Mouse (Mus musculus) heart, postnatal 0 days (tissue): ENCODE measurements around the gene Tmem151b. TPM values are rescaled to one million over a fixed set of nuclear protein-coding genes. Genes with fewer than 3 reads are reported as not detected.

Experiments
- ATAC-seq: fragments of 200-750 bp; cut with Nextera tagmentation; 2 replicates; pipeline ENCODE4 v1.8.0; 2017; ENCODE audit warnings: low read depth, moderate number of reproducible peaks, moderate library complexity; ENCODE audit not compliant: insufficient read depth
- DNase-seq: peaks from one replicate; pipeline ENCODE4 v3.0.0-alpha.2; 2016; ENCODE audit warnings: low spot score
- H3K27ac ChIP-seq: fragments of 300-500 bp; sonication (generic); 2 replicates; pipeline ENCODE4 v1.5.1; 2014; ENCODE audit warnings: low read depth, mild to moderate bottlenecking
- H3K27me3 ChIP-seq: fragments of 300-500 bp; sonication (generic); 2 replicates; pipeline ENCODE4 v1.6.1; 2014; ENCODE audit warnings: low read length, mixed read lengths; ENCODE audit not compliant: control insufficient read depth, insufficient read depth
- H3K36me3 ChIP-seq: fragments of 300-500 bp; sonication (generic); replicated peaks from 2 replicates; pipeline ENCODE4 v1.6.1; 2014; ENCODE audit warnings: low read length, mixed read lengths; ENCODE audit not compliant: control insufficient read depth, insufficient read depth
- H3K4me1 ChIP-seq: fragments of 300-500 bp; sonication (generic); 2 replicates; pipeline ENCODE4 v1.6.1; 2014; ENCODE audit warnings: antibody characterized with exemption; ENCODE audit not compliant: control insufficient read depth, insufficient read depth
- H3K4me2 ChIP-seq: fragments of 300-500 bp; sonication (generic); 2 replicates; pipeline ENCODE4 v1.6.1; 2014; ENCODE audit warnings: low read depth, mild to moderate bottlenecking, low read length, moderate library complexity
- H3K4me3 ChIP-seq: fragments of 300-500 bp; sonication (generic); 2 replicates; pipeline ENCODE4 v1.5.1; 2014; ENCODE audit warnings: low read depth, low read length
- H3K9ac ChIP-seq: fragments of 300-500 bp; sonication (generic); replicated peaks from 2 replicates; pipeline ENCODE4 v1.6.1; 2014; ENCODE audit warnings: low read depth, low read length, mixed read lengths
- H3K9me3 ChIP-seq: fragments of 300-500 bp; sonication (generic); replicated peaks from 2 replicates; pipeline ENCODE4 v1.6.1; 2016; ENCODE audit warnings: low read length; ENCODE audit not compliant: control insufficient read depth
- CTCF ChIP-seq: IDR thresholded peaks from 2 replicates; pipeline ENCODE4 v1.5.1; 2016; ENCODE audit warnings: antibody characterized with exemption, control low read depth, low read depth
- EP300 ChIP-seq: IDR thresholded peaks from 2 replicates; pipeline ENCODE4 v1.6.1; 2016; ENCODE audit warnings: antibody characterized with exemption, low read depth
- WGBS: fragments of 180-500 bp; shearing (Covaris S2); extraction: QIAGEN DNeasy Blood & Tissue Kit; methylation state at CpG from one replicate; pipeline ENCODE4 v1.1.7; 2014; 5-methylcytosine and 5-hydroxymethylcytosine counted together
- polyA plus RNA-seq: library from polyadenylated mRNA; unstranded; fragments of >200 nt; fragmentation: Nextera tagmentation; extraction: Ambion mirVana; gene quantifications from 2 replicates; pipeline ENCODE4 v1.2.1, GENCODE M21; 2015
- total RNA-seq: library from RNA; depleted of rRNA; stranded (reverse); fragments of >200 nt; gene quantifications from 2 replicates; pipeline ENCODE4 v1.2.3, GENCODE M21; 2014; ENCODE audit warnings: low replicate concordance

Tmem151b gene
- total and polyA plus RNA-seq, 2 experiments from 2014 or later = 0.04 to 0.95 TPM

DNA sequence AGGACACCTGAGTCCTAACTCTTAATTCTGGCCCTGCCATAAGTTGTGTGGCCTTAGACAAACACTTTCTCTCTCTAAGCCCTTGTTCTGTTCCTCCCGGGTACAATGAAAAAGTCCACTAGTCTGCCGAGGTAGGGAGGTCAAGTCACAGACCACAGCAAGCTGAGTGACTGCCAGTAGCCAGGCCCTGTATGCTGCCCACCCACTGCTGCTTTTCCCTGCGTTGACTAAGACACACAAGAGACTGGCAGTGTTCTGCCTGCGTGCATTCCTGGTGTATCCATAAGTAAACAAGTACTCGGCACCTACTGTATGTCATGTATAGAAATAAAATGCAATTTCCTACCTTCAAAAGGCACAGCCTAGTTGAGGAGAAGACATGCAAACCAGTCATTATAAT is 776 bp upstream of the Tmem151b start:
- peaks cover 63% of the 10 kb centered on the region for H3K27me3 ChIP-seq
- no peak for TF ChIP-seq EP300
- TF ChIP-seq CTCF = no peak
- H3K4me3 ChIP-seq = no peak overlapping the region
- DNase-seq = no peak
- no peak for ATAC-seq
- no peak overlapping the region for H3K27ac ChIP-seq
- H3K4me2 ChIP-seq = peak overlapping the region; percentile 99; the same call in 1 of the 2 replicates
- no peaks in the 10 kb centered on the region for H3K9me3 ChIP-seq
- H3K4me1 ChIP-seq = peaks cover 16% of the 10 kb centered on the region
- H3K36me3 ChIP-seq = no peaks in the 10 kb centered on the region
- no peak overlapping the region for H3K9ac ChIP-seq
- WGBS = 36% methylated on average over 5 of the region's 5 CpGs

- TF ChIP-seq EP300 (no peak), CTCF (peak; percentile 9; the same call in 1 of the 2 replicates)
- 5% methylated on average over 49 of the region's 68 CpGs for whole genome bisulfite sequencing
- H3K36me3 ChIP-seq = no peaks in the 10 kb centered on the region
Measured at GRCm38 (mm10) chr17:45548541-45549512, 650 bp downstream of the Tmem151b start.

GRCm38 (mm10) chr17:45547461-45548190 is 1.9 kb downstream of the Tmem151b start:
- Histone ChIP-seq H3K27me3 (peaks cover 88% of the 10 kb centered on the region), H3K36me3 (no peaks in the 10 kb centered on the region), H3K4me3 (no peak overlapping the region), H3K9ac (no peak overlapping the region), H3K27ac (no peak overlapping the region), H3K4me2 (no peak overlapping the region), H3K4me1 (peaks cover 25% of the 10 kb centered on the region), H3K9me3 (no peaks in the 10 kb centered on the region)
- ATAC-seq (no peak), DNase-seq (no peak)
- TF ChIP-seq CTCF (no peak), EP300 (no peak)
- WGBS = 64% methylated on average over 5 of the region's 5 CpGs

More at GRCm38 (mm10) chr17:45548541-45549512, 650 bp downstream of the Tmem151b start:
- DNase-seq = no peak
- peak overlapping the region; percentile 62 for H3K4me3 ChIP-seq
- H3K27ac ChIP-seq = no peak overlapping the region
- peak overlapping the region; percentile 50 for H3K9ac ChIP-seq
- no peak; the same call in 1 of the 2 replicates for ATAC-seq
- peak overlapping the region; percentile 99 for H3K4me2 ChIP-seq
- no peaks in the 10 kb centered on the region for H3K9me3 ChIP-seq
- peaks cover 25% of the 10 kb centered on the region for H3K4me1 ChIP-seq
- H3K27me3 ChIP-seq = peaks cover 77% of the 10 kb centered on the region

GRCm38 (mm10) chr17:45546941-45547340 is 2.5 kb downstream of the Tmem151b start:
- no peak overlapping the region for H3K4me3 ChIP-seq
- no peak overlapping the region for H3K4me2 ChIP-seq
- TF ChIP-seq EP300 = no peak
- TF ChIP-seq CTCF = no peak
- H3K27ac ChIP-seq = no peak overlapping the region
- peaks cover 25% of the 10 kb centered on the region for H3K4me1 ChIP-seq
- no peak for DNase-seq
- no peak overlapping the region for H3K9ac ChIP-seq
- ATAC-seq = no peak
- H3K36me3 ChIP-seq = no peaks in the 10 kb centered on the region
- 65% methylated on average over 16 of the region's 16 CpGs for WGBS
- peaks cover 95% of the 10 kb centered on the region for H3K27me3 ChIP-seq
- H3K9me3 ChIP-seq = no peaks in the 10 kb centered on the region

DNA sequence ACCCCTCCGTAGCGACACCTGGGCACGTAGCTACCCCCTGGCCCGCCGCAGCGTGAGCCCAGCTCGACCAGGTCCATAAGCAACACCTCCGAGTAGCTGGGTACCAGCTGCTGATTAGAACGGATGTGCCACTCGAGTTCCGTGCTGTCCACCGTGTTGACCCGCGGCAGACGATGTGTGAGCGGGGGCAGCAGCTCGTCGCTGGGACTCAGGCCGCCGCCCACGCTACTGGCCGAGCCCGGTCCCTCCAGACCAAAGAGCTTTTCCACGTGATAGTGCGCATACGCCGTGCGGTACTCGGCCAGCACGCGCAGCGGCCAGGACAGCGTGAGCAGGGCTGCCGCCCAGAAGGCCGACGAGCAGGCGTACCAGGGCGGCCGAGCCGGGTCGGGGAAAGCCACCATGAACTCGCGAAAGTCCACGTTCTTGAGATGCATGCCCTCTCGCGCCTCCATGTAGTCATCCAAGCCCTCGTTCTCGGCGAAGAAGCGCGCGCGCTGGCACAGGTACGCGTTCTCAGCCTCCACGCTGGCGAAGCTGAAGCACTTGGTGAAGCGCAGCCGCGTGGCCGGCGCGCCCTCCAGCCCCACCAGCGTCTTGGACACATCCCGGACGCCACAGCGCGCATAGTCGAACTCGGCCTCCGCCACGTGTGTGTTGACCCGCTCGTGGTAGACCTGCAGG is 4.1 kb downstream of the Tmem151b start:
- Histone ChIP-seq H3K4me1 (peaks cover 25% of the 10 kb centered on the region), H3K9me3 (no peaks in the 10 kb centered on the region), H3K9ac (no peak overlapping the region), H3K36me3 (no peaks in the 10 kb centered on the region), H3K4me2 (peak overlapping the region; percentile 54), H3K27ac (no peak overlapping the region), H3K27me3 (peaks cover 98% of the 10 kb centered on the region), H3K4me3 (peak overlapping the region; percentile 32)
- 7% methylated on average over 74 of the region's 74 CpGs for WGBS
- ATAC-seq (no peak), DNase-seq (no peak)
- TF ChIP-seq CTCF (no peak), EP300 (no peak)
